Mouse (Mus musculus): ENCODE results near the gene Clstn1.

The Clstn1 gene

DNA sequence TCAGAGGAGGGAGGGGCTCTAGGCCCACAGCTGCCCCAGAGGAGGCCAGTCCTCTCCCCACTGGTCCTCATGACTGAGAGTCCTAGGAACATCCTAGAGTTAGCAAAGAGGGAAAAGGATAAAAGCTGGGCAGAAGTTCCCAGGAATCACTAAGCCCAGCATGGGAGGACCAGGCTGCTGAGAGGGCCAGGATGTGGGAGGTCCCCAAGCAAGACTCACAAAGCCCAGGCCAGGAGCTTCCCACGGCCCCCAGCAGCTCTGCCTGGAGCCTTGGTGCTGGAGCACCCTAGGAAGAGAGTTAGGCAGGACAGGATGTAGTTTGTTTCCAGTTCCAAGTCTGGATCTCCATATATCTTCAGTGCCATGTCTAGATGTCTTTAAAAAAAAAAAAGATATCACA, 91.7 kb downstream of the Clstn1 start:
- no peak for DNase-seq (ENCODE audit: low spot score)

DNA sequence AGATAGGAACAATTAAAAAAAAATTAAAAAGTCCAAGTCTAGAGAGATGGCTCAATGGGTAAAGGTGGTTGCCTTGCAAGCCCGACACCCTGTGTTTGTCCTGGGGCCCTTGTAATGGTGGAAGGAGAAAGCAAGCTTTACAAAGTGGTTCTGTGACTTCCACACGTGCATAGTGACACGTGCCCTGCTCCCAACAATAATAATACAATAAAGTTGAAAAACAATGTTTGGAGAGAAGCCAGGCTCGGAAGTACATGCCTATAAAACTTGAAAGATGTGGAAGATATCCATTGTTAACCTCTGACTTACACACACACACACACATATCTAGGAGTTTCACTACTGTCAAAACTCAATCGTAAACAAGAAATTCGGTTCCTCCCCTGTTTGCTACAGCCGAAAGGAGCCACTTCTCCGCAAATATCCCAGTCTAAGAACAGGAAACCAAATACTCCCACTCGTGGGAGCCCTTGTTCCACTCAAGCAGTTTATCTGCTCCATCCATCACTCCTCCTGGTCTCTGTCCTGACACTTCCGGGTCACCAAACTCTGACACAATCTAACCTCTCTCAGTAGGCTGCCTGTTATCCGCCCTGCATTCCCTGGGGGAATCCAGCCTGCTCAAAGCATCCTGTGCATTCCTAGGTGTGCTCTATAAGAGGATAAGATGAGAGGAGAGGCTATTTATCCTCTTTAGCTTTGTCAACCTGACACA, 92.9 kb downstream of the Clstn1 start:
- DNase-seq (ENCODE audit: low spot score), result no peak

DNA sequence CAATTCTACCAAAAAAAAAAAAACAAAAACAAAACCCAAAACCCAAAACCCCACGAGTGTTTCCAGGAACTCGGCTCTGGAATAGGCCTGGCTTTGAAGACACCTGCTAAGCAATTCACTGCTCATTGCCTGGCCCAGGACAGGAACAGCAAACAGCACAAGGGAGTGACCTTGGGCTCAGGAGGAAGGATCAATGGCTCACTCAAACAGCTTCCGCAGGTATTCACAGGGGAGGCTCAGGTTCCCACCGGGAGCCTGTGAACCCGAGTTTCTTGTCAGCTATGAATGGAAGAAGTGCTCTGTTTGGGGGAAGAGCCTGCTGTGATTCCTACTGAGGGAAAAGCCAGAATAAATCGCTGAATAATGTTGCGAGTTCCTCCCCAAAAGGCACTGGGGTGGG, 97.6 kb downstream of the Clstn1 start:
- DNase-seq (ENCODE audit: low spot score), result no peak

DNA sequence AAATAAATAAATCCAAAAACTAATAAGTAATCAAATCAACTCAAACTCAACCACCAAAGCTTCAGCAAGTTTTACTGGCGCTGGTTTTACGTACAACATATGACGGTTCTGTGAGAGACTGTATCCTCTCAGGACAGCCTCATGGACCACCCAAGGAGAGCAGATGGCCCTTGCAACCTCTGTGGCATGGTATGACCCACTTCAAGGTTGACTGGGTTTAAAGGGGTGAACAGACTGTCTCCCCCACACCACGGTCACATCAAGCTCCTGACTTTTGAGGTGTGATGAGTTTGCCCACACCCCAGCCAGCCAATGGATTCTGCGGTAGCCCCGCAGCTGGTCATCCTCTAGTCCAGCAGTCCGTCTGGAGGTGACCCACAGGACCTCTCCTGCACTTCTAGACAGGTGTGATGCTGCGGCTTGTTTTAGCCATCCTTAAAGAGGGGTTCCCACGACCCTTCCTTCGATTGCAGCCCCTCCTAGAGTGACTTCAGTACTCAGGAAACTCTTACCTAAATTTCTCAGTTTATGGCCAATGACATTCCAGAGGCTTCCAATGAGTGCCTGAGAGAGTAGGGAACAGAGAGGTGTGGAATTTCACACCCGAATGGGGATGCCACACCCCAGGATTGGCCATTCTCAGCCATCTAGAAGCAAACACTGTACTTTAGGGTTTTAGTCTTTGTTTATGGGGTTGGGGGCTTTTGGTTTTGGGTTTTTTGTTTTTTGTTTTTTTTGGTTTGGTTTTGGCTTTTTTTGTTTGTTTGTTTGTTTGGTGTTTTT, 98.8 kb downstream of the Clstn1 start:
- DNase-seq (ENCODE audit: low spot score), result no peak

DNA sequence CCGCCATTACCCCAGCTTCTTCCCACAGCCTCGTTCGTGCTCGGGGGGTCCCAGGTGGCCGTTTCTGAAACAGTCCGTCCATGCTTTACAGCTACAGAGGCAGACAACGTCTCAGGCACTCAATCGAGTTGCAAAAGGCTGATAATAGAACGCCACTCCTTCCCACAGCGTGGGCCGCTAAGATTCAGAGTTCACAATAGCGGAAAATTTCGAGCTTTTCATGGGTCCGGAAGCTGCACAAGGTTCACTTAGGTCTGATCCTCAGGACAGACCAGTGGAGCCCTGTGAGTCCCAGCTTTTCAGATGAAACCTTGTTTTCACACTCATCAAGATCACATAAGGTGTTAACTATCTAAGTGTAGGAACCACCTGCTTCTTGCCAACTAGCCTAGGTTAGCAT, 102.6 kb downstream of the Clstn1 start:
- DNase-seq (ENCODE audit: low spot score), result no peak

DNA sequence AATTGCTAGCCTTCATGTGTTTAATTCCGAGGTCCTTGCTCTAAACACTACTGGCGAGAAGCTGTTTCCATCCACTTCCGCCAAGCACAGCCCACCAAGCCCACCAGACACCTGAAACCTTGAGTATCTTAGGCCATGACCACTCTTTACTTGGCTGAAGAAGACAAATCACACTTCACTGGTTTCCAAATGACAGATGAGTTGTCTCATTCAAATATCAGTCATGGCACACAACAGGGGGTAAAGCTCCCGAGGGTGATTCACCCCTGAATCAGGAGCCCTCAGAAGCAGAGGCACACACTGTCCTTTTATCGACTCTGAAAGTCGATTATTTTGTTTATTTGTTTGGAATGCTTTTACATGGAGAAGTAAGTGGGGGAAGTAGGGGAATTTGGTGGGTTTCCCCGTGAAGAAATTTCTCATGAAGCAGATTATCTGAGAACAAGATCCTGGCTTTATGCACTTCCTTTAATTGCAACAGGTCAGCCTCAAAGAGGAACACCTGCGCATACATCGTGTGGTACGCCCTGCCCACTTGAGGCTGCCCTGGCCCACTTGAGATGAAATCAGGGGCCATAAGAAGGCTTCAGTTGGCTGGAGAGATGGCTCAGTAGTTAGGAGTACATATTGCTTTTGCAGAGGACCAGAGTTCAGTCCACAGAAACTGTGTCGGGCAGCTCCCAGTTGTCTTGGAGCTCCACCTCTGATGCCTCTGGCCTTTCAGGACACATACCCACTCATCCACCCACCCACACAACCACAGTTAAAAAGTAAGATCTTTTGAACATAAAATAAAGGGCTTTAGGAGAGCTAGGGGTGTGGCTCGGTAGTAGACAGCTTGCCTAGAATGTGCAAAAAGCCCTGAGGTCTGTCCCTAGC, 103.8 kb downstream of the Clstn1 start:
- no peak for DNase-seq (ENCODE audit: low spot score)

DNA sequence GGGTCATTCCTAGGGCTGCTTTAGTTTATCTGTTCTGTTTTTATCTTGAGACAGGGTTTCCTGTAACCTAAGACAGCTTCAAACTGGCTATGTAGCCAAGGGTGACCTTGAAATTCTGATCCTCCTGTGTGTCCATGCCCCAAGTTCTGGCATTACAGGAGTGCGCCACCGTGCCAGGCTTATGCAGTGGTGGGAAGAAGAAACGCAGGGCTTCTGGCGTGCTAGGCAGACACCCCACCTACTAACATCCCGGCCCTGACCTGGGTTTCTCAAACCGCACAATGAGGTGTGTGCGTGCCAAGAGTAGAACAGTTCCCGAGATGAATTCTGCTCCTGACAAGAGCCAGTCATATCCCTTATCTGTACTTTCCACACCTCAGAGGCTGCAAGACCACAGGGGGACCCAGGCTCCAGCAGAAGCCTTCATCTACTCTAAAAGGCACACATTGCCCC, 104.6 kb downstream of the Clstn1 start:
- no peak for DNase-seq (ENCODE audit: low spot score)

DNA sequence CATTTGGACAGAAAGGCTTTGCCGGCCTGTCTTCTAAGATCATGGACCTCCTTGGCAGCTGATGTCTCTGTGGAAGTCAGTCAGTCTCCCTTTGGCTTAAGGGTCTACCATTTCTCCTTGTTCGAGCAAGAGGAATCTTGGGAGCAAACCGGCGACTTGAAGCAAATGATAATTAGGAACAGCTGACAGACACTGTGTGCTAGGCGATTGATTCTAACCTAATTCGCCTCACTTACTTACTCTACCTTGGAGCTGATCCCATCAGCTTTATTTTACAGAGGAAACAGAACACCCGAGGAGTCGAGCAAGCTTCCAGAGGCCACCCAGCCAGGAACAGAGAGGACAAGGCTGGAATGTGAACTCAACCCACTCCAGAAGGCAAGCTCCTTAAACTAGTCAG, 105.1 kb downstream of the Clstn1 start:
- DNase-seq (ENCODE audit: low spot score), result no peak

DNA sequence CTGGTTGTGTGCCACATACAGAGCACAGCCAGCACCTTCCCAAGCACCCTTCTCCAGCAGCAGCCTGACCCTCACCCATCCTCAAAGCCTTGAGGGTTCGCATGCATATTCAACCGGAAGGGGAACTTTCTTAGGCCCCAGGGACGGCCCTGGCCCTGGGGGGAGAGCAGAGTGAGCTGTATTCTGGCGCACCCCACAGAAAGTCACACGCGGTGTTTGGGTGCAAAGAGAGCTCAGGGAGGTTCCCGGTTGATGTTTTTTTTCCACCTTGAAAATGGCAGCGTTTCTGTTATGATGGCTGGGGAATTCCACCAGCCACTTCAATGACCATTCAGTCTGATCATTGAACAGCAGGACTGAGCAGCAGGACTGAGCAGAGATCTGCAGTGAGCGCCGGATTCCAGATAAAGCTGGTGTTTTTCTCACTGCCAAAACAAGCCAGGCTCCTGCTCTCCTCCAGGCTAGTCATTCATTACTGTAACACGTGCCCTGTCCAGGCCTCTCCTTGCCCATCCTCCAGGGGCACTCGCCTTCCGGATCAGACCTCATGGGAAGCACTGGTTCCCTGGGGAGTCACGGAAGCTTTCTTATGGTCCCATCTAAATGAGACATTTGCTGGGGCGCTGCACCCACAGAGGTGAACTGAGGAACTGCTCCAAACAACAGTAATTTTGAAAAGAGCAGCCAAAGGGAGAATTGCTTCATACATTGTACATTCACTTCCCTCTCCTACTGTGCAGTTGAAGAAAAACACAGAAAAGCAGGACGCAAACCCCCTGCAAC, 110.1 kb downstream of the Clstn1 start:
- DNase-seq (ENCODE audit: low spot score), result peak; percentile 49

DNA sequence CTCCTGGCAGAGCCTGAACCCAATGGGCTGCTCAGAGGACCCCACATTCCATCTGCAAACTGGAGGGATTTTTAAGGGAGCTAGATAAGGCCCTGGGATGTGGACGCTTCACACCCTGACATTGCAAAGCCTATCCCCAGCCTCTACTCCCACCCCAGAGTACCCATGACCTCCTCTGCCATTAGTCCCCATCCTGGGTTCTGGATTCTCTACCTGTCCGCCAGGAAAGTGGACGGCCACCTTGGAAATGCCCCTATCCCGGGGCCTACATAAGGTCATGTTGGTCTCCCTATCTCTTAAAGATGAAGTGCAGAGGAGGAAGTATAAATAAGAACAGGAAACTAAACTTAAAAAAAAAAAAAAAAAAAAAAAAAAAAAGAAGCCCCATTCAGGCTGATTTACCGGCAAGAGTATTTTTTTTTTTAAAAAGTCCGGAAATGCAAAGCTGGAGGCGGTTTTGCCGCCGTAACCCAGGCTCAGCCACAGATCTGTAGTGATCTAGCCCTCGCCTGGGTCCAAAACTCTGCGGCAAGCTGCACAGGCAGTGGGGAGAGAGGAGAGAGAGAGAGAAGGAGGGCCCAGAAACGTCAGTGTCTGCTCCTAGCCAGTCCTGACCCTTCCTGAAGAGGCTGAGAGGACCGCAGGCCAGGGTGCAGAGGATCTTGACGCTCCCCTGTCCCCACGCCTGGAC, 111.4 kb downstream of the Clstn1 start:
- no peak for DNase-seq (ENCODE audit: low spot score)

DNA sequence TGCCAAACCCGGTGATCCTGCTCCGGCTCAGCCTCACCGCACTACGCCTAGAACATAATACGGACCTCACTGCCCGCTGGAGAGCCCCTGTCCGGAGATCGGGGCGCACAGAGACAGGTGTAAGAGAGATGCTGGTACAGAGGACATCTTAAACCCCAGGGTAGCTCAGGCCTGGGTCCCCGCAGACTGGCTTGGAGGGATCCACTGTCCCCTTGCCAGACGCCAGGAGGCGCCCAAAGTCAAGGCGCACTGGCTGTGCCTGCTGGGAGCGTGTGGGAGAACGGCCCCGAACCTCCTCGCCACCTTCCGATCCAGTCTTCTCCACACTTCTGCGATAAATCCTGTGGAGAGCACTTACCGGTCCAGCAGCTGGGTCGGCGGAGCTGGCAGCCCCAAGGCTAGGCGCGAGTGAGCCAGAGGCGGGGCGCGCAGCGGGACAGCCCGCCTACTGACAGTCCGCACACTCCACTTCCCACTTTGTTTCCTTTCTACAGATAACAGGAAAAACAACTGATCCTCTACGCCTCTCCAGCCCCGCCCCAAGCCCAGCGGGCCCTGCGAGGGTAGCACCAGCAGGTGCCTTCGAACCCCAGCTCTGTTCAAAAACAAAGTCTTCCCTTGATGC, 112.0 kb downstream of the Clstn1 start:
- peak; percentile 74 for DNase-seq (ENCODE audit: low spot score)

Measured in retina, embryonic 14.5 days (tissue).